Mouse (Mus musculus) E14TG2a.4 (cell line): ENCODE data around the gene Gng12.

Experiments used
- CTCF ChIP-seq: conservative IDR thresholded peaks from 2 replicates; pipeline ENCODE4 v1.5.1; 2014; ENCODE audit warnings: low read length
- NANOG ChIP-seq: IDR thresholded peaks from 2 replicates; pipeline ENCODE4 v1.6.1; 2014; ENCODE audit warnings: borderline replicate concordance, low read length, mixed read lengths
- POU5F1 ChIP-seq: IDR thresholded peaks from 2 replicates; pipeline ENCODE4 v1.6.1; 2014; ENCODE audit warnings: low read length, borderline replicate concordance

- no peak for TF ChIP-seq CTCF
- no peak for TF ChIP-seq NANOG
- no peak for TF ChIP-seq POU5F1
Observed at GRCm38 (mm10) chr6:67010370-67011216, 114.4 kb downstream of the Gng12 start.
